Mouse (Mus musculus) central nervous system, embryonic 14 days (tissue): Measurements from ENCODE around the gene Acsf2. TPM values are rescaled to one million over a fixed set of nuclear protein-coding genes. Genes with fewer than 3 reads are reported as not detected.

Experiments
- polyA plus RNA-seq: library from polyadenylated mRNA; depleted of rRNA; stranded (reverse); fragments of >200 nt; gene quantifications from 2 replicates; pipeline ENCODE4 v1.2.3, GENCODE M21; 2012; rRNA removed

The Acsf2 gene
- 7.9 and 13.1 TPM in 2 replicates for polyA plus RNA-seq

GRCm38 (mm10) chr11:94601321-94602281 lies at the start of gene Acsf2:
Acsf2 (minus strand) TSS chr11:94601871.

DNA sequence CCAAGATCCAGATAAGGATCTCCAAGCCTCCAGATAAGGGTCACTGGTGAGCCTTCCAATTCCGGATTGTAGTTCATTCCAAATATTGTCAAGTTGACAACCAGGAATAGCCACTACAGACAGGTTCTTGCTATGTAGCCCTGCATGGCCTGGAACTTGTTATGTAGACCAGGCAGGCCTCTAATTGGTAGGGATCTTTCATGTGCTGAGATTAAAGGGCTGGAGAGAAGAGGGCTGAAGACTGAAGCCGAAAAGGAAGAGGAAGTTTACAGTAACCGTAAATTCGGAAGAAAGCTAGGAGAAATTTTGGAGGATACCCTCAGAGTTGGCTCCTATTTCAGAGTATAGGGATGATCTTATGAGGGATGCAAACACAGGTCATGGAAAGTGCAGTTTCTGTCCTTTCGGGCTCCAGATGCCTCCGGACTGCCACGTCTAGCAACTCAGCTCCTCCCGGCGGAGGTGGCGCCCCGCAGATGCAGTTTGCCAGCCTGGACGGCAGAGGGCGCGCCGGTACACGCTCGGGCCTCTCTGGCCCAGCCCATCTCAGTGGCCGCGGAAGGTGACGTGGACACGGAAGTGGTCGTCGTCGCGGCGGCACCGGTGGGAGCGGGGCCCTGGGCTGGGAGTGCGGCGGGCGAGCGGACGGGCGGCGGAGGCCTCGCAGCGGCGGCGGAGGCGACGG lies 27.7 kb upstream of the Acsf2 start, which contains the start of gene Lrrc59:
Gene Lrrc59, plus strand, starts transcription at position 569 of the 685 bp plus-strand sequence.

DNA sequence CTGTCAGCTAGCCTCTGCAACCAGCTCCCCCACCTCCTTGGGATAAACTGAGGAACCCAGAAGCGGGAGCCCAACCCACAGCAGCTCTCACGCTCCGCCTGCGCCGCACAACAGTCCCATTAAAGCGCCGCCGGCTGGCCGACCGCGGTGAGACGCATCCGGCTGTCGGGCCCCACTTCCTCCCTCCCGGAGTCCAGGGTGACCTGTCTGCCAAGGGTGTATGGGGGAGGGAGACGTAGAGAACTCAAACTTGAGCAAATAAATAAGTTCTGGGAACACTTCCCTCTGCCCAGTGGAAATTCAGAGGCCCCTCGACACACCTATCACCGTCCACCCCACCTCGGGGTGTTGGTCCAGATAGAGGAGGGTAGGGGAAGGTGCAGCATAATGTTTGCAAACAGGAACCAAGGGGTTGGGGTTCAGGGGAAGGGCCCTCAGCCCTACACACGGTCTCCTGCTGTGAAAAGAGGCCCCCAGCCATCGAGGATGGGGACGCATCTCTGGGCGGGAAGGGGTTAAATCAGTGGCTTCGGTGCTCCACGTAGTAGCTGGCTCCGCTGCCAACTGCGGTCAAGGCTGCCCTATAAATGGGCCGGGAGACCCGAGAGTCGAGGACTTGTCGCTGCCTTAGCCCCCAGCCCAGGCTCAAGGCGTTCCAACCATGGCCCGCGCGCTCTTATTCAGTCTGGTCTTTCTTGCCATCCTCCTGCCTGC lies 37.1 kb downstream of the Acsf2 start, which contains the start of gene Chad:
Gene Chad, plus strand, starts transcription at position 611 of the 714 bp plus-strand sequence.

DNA sequence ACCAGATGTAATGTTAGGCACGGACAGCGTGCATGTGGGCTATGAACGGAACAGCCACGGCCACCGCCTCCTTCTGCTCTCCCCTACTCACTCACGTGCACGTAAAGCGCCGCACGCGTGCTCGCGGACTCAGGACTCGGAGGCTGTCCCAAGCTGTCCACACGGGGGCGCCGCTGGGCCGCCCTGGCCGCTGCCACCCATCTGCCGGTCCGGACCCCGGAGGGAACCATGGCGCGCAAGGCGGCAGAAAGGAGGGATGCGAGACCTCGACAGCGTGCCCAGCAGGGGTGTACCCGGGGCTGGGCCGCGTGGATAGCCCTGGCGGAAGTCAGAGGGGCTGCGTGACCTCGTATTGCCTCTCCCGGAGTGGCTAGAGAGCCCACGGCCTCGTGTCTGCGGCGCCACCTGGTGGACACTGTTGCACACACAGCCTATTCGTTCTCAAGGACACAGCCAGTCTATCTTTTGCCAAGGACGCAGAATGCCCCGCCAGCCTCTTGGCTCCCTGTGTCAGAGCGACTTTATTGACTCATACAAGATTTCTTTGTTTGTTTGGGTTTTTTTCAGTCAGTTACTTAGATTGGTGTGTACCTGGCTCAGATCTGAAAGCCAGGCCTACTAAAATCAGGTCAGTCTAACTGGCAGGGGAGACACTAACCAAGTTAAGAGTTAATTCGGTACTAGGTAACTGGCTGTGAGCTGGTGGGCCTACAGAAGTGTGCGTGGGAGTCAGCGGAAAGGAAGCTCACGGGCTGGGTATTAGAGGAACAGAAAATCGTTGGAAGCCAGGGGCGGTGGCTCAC lies 52.6 kb downstream of the Acsf2 start, which contains the start of gene Rsad1:
Gene Rsad1, minus strand, starts transcription at position 368 of the 803 bp plus-strand sequence.

DNA sequence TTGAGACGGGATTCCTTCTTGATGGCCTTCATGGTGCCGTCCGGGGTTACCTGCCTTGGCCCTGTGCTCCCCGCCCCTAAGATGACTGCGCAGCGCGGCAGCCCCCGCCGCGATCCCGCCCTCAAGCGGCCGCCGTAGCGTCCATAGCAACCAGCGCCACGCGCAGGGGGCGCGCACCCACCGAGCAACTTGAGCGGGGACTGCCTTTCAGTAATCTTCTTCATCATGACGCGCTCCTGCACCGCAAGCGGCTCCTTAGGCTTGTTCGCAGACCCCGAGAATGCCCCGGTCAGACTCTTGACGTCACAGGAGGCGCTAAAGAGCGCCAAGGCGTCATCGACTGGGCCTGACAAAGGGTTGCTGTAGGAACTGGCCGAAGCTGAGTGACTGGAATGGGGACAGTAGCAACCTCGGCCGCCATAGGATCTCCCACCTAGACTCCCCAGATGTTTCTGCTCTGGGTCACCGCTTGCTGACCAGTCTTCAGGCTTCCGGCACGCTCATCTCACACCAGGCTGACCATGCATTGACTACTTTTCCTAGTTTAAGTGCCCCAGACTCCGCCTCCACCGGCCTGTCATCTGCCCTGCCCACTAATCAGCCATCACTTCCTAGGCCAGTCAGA lies 80.3 kb downstream of the Acsf2 start, which contains the start of gene Mycbpap:
Gene Mycbpap, minus strand, starts transcription at position 524 of the 625 bp plus-strand sequence.

Other genes with a start within 250 kb of the Acsf2 start
- 0.63 and 0.79 TPM in 2 replicates for gene Abcc3, start 208.9 kb downstream of the Acsf2 start, polyA plus RNA-seq
- gene Cacna1g, start 127.7 kb downstream of the Acsf2 start, polyA plus RNA-seq = 155 and 233 TPM in 2 replicates
- 0.39 and 0.90 TPM in 2 replicates for gene Spata20, start 115.7 kb downstream of the Acsf2 start, polyA plus RNA-seq
- 0.85 and 1.1 TPM in 2 replicates for gene Epn3, start 101.9 kb downstream of the Acsf2 start, polyA plus RNA-seq
- gene Mycbpap, start 80.1 kb downstream of the Acsf2 start, polyA plus RNA-seq = 3.6 and 3.7 TPM in 2 replicates
- gene Rsad1, start 52.6 kb downstream of the Acsf2 start, polyA plus RNA-seq = 7.5 and 9.1 TPM in 2 replicates
- 0.33 and 3.4 TPM in 2 replicates for gene Chad, start 36.8 kb downstream of the Acsf2 start, polyA plus RNA-seq
- 103 and 113 TPM in 2 replicates for gene Lrrc59, start 27.9 kb upstream of the Acsf2 start, polyA plus RNA-seq
- 112 and 116 TPM in 2 replicates for gene Mrpl27, start 51.9 kb upstream of the Acsf2 start, polyA plus RNA-seq
- gene Eme1, start 52.1 kb upstream of the Acsf2 start, polyA plus RNA-seq = 11.3 and 15.3 TPM in 2 replicates
- gene Xylt2, start 75.6 kb upstream of the Acsf2 start, polyA plus RNA-seq = 22.2 and 27.7 TPM in 2 replicates
- 0.04 and 0.11 TPM in 2 replicates for gene Gm11541, start 102.6 kb upstream of the Acsf2 start, polyA plus RNA-seq
- gene Cdc34b, start 139.9 kb upstream of the Acsf2 start, polyA plus RNA-seq = 0.14 TPM in 1 of 2 replicates, not detected in the other
- gene Tmem92, start 180.8 kb upstream of the Acsf2 start, polyA plus RNA-seq = not detected in 2 replicates